Mouse (Mus musculus) hindbrain, embryonic 10.5 days (tissue): Measurements from ENCODE around the gene Wipi1. TPM values are rescaled to one million over a fixed set of nuclear protein-coding genes. Genes with fewer than 3 reads are reported as not detected.
A peak's percentile ranks its signal among the peaks of the same experiment; 100 is the strongest.

Experiments used
- DNase-seq: peaks from one replicate; pipeline ENCODE4 v3.0.0-alpha.2; 2017; ENCODE audit warnings: low spot score
- H3K27ac ChIP-seq: fragments of 300-500 bp; sonication (generic); 2 replicates; pipeline ENCODE4 v1.5.1; 2016; ENCODE audit warnings: mild to moderate bottlenecking, moderate library complexity
- H3K27me3 ChIP-seq: fragments of 300-500 bp; sonication (generic); 2 replicates; pipeline ENCODE4 v1.6.1; 2016; ENCODE audit warnings: mild to moderate bottlenecking; ENCODE audit not compliant: poor library complexity, insufficient read depth, severe bottlenecking
- H3K36me3 ChIP-seq: fragments of 300-500 bp; sonication (generic); 2 replicates; pipeline ENCODE4 v1.6.1; 2016; ENCODE audit warnings: mild to moderate bottlenecking, moderate library complexity
- H3K4me1 ChIP-seq: fragments of 300-500 bp; sonication (generic); replicated peaks from 2 replicates; pipeline ENCODE4 v1.6.1; 2016; ENCODE audit warnings: mild to moderate bottlenecking
- H3K4me3 ChIP-seq: fragments of 300-500 bp; sonication (generic); 2 replicates; pipeline ENCODE4 v1.5.1; 2016; ENCODE audit warnings: mild to moderate bottlenecking, moderate library complexity
- H3K9me3 ChIP-seq: fragments of 300-500 bp; sonication (generic); 2 replicates; pipeline ENCODE4 v1.6.1; 2016; ENCODE audit warnings: mild to moderate bottlenecking, moderate library complexity
- WGBS: fragments of 180-500 bp; shearing (Covaris S2); methylation state at CpG from one replicate; pipeline ENCODE4 v1.1.7; 2016; 5-methylcytosine and 5-hydroxymethylcytosine counted together
- polyA plus RNA-seq: library from polyadenylated mRNA; unstranded; fragments of >200 nt; fragmentation: Nextera tagmentation; extraction: Ambion mirVana; gene quantifications from 2 replicates; pipeline ENCODE4 v1.2.1, GENCODE M21; 2016

Gene Wipi1
- polyA plus RNA-seq, 1 experiment from 2014 or later, result 16.2 TPM

- Histone ChIP-seq H3K36me3 (no peaks in the 10 kb centered on the region), H3K27ac (no peak overlapping the region), H3K9me3 (no peaks in the 10 kb centered on the region), H3K27me3 (no peaks in the 10 kb centered on the region), H3K4me3 (no peak overlapping the region), H3K4me1 (no peaks in the 10 kb centered on the region; the same call in 1 of the 2 replicates)
- WGBS, result 90% methylated on average over 15 of the region's 15 CpGs
- no peak for DNase-seq
Measured at GRCm38 (mm10) chr11:109564466-109565214, 47.1 kb downstream of the Wipi1 start.

GRCm38 (mm10) chr11:109563708-109564107 is 48.1 kb downstream of the Wipi1 start:
- Histone ChIP-seq H3K4me3 (no peak overlapping the region), H3K27ac (no peak overlapping the region), H3K36me3 (no peaks in the 10 kb centered on the region), H3K27me3 (no peaks in the 10 kb centered on the region), H3K4me1 (no peaks in the 10 kb centered on the region; the same call in 1 of the 2 replicates), H3K9me3 (no peaks in the 10 kb centered on the region)
- WGBS, result 91% methylated on average over 4 of the region's 4 CpGs
- DNase-seq, result no peak

- Histone ChIP-seq H3K4me1 (no peaks in the 10 kb centered on the region; the same call in 1 of the 2 replicates), H3K4me3 (no peak overlapping the region), H3K27me3 (no peaks in the 10 kb centered on the region), H3K9me3 (no peaks in the 10 kb centered on the region), H3K36me3 (no peaks in the 10 kb centered on the region), H3K27ac (no peak overlapping the region)
- WGBS, result 74% methylated on average over 3 of the region's 3 CpGs
- no peak for DNase-seq
Measured at GRCm38 (mm10) chr11:109561445-109561844, 50.3 kb downstream of the Wipi1 start.

GRCm38 (mm10) chr11:109560793-109561257 is 50.9 kb downstream of the Wipi1 start:
- no peak overlapping the region for H3K27ac ChIP-seq
- 34% methylated on average over 9 of the region's 9 CpGs for WGBS
- H3K4me3 ChIP-seq, result no peak overlapping the region
- no peak for DNase-seq
- H3K9me3 ChIP-seq, result no peaks in the 10 kb centered on the region
- no peaks in the 10 kb centered on the region; the same call in 1 of the 2 replicates for H3K4me1 ChIP-seq
- H3K36me3 ChIP-seq, result no peaks in the 10 kb centered on the region
- H3K27me3 ChIP-seq, result no peaks in the 10 kb centered on the region

- H3K27me3 ChIP-seq, result no peaks in the 10 kb centered on the region
- no peak for DNase-seq
- H3K36me3 ChIP-seq, result no peaks in the 10 kb centered on the region
- 93% methylated on average over 12 of the region's 12 CpGs for WGBS
- H3K4me1 ChIP-seq, result no peaks in the 10 kb centered on the region; the same call in 1 of the 2 replicates
- H3K9me3 ChIP-seq, result no peaks in the 10 kb centered on the region
- no peak overlapping the region for H3K4me3 ChIP-seq
- no peak overlapping the region for H3K27ac ChIP-seq
Measured at GRCm38 (mm10) chr11:109559241-109559640, 52.5 kb downstream of the Wipi1 start.

GRCm38 (mm10) chr11:109557419-109557818 is 54.3 kb downstream of the Wipi1 start:
- Histone ChIP-seq H3K4me3 (no peak overlapping the region), H3K27ac (no peak overlapping the region), H3K9me3 (no peaks in the 10 kb centered on the region), H3K36me3 (no peaks in the 10 kb centered on the region), H3K27me3 (no peaks in the 10 kb centered on the region), H3K4me1 (peaks cover 6% of the 10 kb centered on the region; the same call in 1 of the 2 replicates)
- DNase-seq, result no peak
- WGBS, result 90% methylated on average over 11 of the region's 11 CpGs

- Histone ChIP-seq H3K27ac (peak overlapping the region; percentile 53; the same call in 1 of the 2 replicates), H3K4me3 (no peak overlapping the region), H3K36me3 (no peaks in the 10 kb centered on the region), H3K27me3 (no peaks in the 10 kb centered on the region), H3K9me3 (no peaks in the 10 kb centered on the region), H3K4me1 (peaks cover 6% of the 10 kb centered on the region; the same call in 1 of the 2 replicates)
- WGBS, result 90% methylated on average over 6 of the region's 6 CpGs
- DNase-seq, result no peak
Measured at GRCm38 (mm10) chr11:109556130-109556529, 55.6 kb downstream of the Wipi1 start.

- H3K27me3 ChIP-seq, result no peaks in the 10 kb centered on the region
- H3K36me3 ChIP-seq, result no peaks in the 10 kb centered on the region
- 47% methylated on average over 3 of the region's 3 CpGs for WGBS
- H3K9me3 ChIP-seq, result no peaks in the 10 kb centered on the region
- H3K4me1 ChIP-seq, result peaks cover 6% of the 10 kb centered on the region; the same call in 1 of the 2 replicates
- no peak overlapping the region for H3K4me3 ChIP-seq
- no peak for DNase-seq
- no peak overlapping the region for H3K27ac ChIP-seq
Measured at GRCm38 (mm10) chr11:109554443-109554842, 57.3 kb downstream of the Wipi1 start.

GRCm38 (mm10) chr11:109553921-109554320 is 57.8 kb downstream of the Wipi1 start:
- peaks cover 6% of the 10 kb centered on the region; the same call in 1 of the 2 replicates for H3K4me1 ChIP-seq
- no peaks in the 10 kb centered on the region for H3K36me3 ChIP-seq
- no peaks in the 10 kb centered on the region for H3K27me3 ChIP-seq
- H3K4me3 ChIP-seq, result no peak overlapping the region
- 0 out of 2 replicates have a peak overlapping the region, but pooled peaks have one; percentile 1 for H3K27ac ChIP-seq
- 76% methylated on average over 4 of the region's 4 CpGs for WGBS
- no peaks in the 10 kb centered on the region for H3K9me3 ChIP-seq
- no peak for DNase-seq

GRCm38 (mm10) chr11:109549599-109550290 is 62.0 kb downstream of the Wipi1 start:
- Histone ChIP-seq H3K27ac (peak overlapping the region; percentile 50; the same call in 1 of the 2 replicates), H3K4me1 (peaks cover 26% of the 10 kb centered on the region), H3K4me3 (no peak overlapping the region), H3K9me3 (no peaks in the 10 kb centered on the region), H3K27me3 (no peaks in the 10 kb centered on the region), H3K36me3 (no peaks in the 10 kb centered on the region)
- no peak for DNase-seq
- WGBS, result 72% methylated on average over 5 of the region's 5 CpGs

GRCm38 (mm10) chr11:109547652-109548051 is 64.1 kb downstream of the Wipi1 start:
- Histone ChIP-seq H3K4me1 (peaks cover 24% of the 10 kb centered on the region), H3K27ac (no peak overlapping the region), H3K27me3 (no peaks in the 10 kb centered on the region), H3K4me3 (no peak overlapping the region), H3K9me3 (no peaks in the 10 kb centered on the region), H3K36me3 (no peaks in the 10 kb centered on the region)
- DNase-seq, result no peak
- WGBS, result 91% methylated on average over 1 of the region's 1 CpGs

- 64% methylated on average over 16 of the region's 16 CpGs for WGBS
- H3K27me3 ChIP-seq, result no peaks in the 10 kb centered on the region
- no peaks in the 10 kb centered on the region for H3K9me3 ChIP-seq
- no peak overlapping the region for H3K27ac ChIP-seq
- H3K4me3 ChIP-seq, result no peak overlapping the region
- H3K4me1 ChIP-seq, result peaks cover 24% of the 10 kb centered on the region
- no peaks in the 10 kb centered on the region for H3K36me3 ChIP-seq
- DNase-seq, result no peak
Measured at GRCm38 (mm10) chr11:109546305-109547001, 65.3 kb downstream of the Wipi1 start.
